Mouse (Mus musculus): Measurements from ENCODE around the gene Adamts2. TPM values are rescaled to one million over a fixed set of nuclear protein-coding genes. Genes with fewer than 3 reads are reported as not detected.
A peak's percentile ranks its signal among the peaks of the same experiment; 100 is the strongest.

Adamts2 gene
- 10 to 100 TPM; 17.4 to 17.8 TPM for total RNA-seq (2021)
- long read RNA-seq, experiment 1, full-length matches to known transcripts: 12 of 17 reads
- long read RNA-seq, experiment 1, partial matches to known transcripts: 3 of 17 reads
- long read RNA-seq, experiment 1, other reads (novel, unspliced or antisense): 2 of 17 reads
- long read RNA-seq, experiment 2, full-length matches to known transcripts: 29 of 48 reads
- long read RNA-seq, experiment 2, partial matches to known transcripts: 14 of 48 reads
- long read RNA-seq, experiment 2, other reads (novel, unspliced or antisense): 5 of 48 reads

- DNase-seq (ENCODE audit: low spot score in 2 of 2): peak in 1 of 2 experiments; percentile 23
Measured at GRCm38 (mm10) chr11:50601641-50602355, at the start of gene Adamts2. Adamts2 (plus strand) TSS chr11:50602084.

- DNase-seq (ENCODE audit: low spot score in 2 of 2): no peak
Measured at GRCm38 (mm10) chr11:50557064-50557463, 44.8 kb upstream of the Adamts2 start.

GRCm38 (mm10) chr11:50559108-50559507 is 42.8 kb upstream of the Adamts2 start:
- no peak for DNase-seq (ENCODE audit: low spot score in 2 of 2)

GRCm38 (mm10) chr11:50565466-50566211 is 36.2 kb upstream of the Adamts2 start:
- DNase-seq (ENCODE audit: low spot score in 2 of 2): no peak

DNA sequence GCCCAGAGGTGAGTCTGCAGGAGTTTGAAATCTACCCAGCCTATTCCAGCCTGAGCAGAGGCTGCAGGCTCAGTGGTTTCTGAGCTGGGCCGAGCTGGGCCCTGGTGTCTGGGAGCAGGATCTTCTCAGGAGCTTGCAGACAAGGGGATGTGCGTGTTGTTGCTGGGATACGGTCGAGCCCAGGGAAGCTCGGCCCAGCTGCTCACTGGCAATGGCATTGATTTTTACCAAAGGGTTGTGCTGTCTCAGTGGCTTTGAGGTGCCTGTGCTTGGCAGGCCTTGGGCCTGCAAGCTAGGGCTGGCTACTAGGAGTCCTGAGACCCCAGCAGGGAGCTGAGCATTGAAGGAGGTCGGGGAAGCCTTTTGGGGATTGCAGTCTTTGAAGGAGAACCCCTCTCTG is 30.4 kb upstream of the Adamts2 start:
- DNase-seq (ENCODE audit: low spot score in 2 of 2): no peak

DNA sequence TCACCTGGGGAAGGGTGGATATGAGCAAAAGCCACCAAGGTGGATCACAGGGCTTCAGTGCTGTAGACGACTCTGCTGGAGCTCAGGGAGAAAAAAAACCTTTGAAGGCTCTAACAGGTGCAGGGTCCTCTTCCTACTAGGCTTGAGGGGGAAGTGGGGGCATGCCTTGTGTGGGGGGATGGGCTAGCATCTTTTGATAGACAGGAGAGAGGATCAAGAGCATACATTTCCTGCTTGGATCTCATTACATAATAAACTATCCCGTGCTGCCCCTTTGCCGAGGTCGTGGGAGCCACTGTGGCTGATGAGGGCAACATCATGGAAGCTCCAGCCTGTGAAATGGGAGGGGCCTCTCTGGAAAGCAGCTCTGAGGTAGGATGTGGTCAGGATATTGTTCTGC is 25.4 kb upstream of the Adamts2 start:
- DNase-seq (ENCODE audit: low spot score in 2 of 2): no peak

DNA sequence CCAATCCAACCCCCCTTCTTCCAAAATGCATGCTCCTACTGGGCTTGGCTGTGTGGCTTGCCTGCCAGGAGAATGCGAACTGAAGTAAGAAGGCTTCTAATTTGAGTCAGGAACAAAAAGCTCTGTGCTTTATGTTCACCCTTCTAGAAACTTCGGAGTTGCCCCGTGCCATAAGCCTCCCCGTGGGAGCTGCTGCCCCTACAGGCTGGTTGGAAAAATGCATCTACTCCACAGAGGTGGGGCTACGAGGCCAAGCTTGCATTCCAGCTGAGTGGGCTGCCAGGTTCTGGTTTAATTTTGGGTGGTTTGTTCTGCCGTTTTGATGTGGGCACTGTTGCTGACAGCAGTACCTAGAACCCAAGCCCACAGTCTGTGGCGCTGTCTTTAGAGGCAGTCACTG is 14.9 kb upstream of the Adamts2 start:
- no peak for DNase-seq (ENCODE audit: low spot score in 2 of 2)

- DNase-seq (ENCODE audit: low spot score in 2 of 2): peak in 1 of 2 experiments; percentile 12
Measured at GRCm38 (mm10) chr11:50587787-50588186, 14.1 kb upstream of the Adamts2 start.

DNA sequence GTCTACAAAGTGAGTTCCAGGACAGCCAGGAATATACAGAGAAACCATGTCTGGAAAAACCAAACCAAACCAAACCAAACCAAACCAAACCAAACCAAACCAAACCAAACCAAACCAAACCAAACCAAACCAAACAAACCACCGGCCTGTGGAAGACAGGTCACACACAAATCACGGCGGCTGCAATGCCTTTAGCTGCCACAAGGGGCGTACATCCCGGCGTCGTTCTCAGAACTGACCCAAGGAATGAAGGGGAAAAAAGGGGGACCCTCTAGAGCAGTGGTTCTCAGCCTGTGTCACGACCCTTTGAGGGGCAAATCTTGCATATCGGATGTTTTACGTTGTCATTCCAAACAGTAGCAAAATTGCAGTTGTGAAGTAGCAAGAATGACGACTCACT is 12.8 kb upstream of the Adamts2 start:
- DNase-seq (ENCODE audit: low spot score in 2 of 2): no peak

- DNase-seq (ENCODE audit: low spot score in 2 of 2): no peak
Measured at GRCm38 (mm10) chr11:50591053-50591452, 10.8 kb upstream of the Adamts2 start.

GRCm38 (mm10) chr11:50592892-50593553 is 8.9 kb upstream of the Adamts2 start:
- DNase-seq (ENCODE audit: low spot score in 2 of 2): no peak

DNA sequence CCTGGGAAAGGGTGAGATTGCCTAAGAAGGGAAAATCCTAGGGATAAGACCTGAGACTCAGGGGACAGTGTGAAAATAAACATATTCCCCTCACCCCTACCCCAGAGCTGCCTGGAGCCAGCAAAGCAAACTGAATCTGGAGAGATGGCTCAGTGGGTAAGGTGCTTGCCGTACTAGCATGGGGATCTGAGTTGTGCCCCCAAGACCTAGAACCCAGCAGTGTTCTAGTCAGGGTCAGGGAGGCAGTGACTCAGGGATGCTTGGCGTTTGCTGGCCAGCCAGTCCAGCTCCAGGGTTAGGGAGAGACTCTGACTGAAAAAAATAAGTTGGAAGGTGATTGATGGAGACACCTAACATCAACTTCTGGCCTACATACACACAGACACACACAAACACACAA is 5.3 kb upstream of the Adamts2 start:
- no peak for DNase-seq (ENCODE audit: low spot score in 2 of 2)

DNA sequence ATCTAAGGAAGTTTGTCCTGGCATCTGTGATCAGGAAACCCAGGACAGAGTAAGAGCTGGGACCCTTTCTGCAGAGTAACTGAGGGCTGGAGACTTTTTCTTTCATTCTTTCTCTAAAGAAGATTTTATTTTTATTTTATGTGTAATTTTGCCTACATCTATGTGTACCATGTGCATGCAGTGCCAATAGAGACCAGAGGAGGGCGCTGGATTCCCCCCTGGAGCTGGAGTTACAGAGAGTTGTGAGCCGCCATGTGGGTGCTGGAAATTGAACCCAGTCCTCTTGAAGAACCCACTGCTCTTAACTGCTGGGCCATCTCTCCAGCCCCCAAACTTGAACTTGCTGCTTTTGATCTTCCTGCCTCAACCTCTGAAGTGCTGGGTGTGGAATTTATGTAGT is 2.7 kb upstream of the Adamts2 start:
- no peak for DNase-seq (ENCODE audit: low spot score in 2 of 2)

DNA sequence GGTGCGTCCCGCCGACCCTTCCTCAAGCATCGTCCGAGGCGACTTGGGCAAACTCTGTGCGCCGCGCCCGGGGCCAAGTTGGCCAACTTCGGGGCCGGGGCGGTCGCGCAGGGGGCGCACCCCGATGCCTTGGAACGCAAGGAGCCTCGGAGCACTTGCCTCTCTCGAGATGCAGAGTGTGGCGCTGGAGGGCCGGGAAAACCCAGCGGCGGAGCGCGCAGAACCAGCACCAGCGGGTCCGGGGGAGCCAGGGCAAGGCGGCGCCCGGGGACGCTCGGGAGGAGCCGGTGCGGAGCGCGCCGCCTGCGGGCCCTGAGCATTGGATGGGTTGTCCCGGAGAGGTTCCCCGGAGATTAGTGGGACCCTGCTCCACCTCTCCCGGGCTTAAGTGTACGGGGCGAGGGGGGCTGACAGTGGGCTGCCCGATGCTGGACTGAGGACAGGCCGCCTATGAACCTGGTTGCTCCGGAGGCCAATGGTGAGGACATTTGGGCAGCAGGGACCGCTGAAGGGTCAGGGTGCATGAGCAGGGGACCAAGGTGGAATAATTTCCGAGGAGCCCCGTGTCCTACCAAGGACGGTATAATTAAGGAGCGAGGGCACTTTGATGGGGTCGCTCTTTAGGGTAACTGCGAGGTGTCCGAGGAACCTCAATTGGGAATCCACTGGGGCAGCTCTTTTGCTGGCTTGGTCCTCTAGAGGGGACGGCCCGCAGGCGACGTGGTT is 635 bp downstream of the Adamts2 start:
- DNase-seq (ENCODE audit: low spot score in 2 of 2): no peak

GRCm38 (mm10) chr11:50603082-50603910 is 1.4 kb downstream of the Adamts2 start:
- DNase-seq (ENCODE audit: low spot score in 2 of 2): no peak

GRCm38 (mm10) chr11:50604371-50604770 is 2.5 kb downstream of the Adamts2 start:
- no peak for DNase-seq (ENCODE audit: low spot score in 2 of 2)

DNA sequence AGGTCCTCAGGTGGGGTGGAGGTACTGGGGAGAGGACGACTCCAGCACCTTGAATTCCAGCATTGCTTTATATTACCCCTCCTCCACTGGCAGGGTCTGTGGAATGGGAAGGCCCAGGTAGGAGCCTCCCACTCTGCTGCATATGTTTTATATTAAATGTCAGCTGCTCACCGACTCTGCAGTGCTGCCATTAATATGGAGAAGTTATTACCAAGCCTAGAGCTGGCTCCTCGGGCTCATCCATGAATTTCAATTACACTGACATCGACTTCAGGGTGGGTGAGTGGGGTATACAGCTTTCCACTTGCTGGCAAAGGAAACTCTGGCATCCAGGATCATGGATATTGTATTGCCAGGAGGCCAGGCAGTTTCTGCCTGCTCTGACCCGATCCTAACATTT is 9.3 kb downstream of the Adamts2 start:
- no peak for DNase-seq (ENCODE audit: low spot score in 2 of 2)

DNA sequence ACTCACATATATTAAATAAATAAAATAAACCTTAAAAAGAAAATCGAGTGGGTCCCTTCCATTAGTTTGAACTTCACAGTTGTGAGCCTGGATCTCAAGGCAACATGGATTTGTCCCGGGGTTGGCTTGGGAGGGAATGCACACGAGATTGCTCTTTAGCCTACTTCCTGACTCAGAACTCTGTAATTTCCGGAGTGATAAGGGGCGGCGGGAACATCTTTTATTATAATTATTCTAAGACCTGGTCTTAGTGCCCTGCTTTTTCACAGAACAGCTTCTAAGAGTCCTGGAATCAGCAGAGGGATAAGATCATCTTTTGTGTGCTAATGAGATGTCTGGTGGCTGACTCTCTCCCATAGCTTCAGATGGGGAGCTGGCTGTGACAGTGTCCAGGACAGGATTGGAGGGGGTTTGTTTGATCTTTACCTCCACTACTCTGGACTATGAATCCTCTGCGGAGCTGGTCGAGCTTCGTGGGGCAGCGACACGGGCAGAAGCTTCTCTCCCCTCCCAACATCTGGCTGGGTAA is 15.2 kb downstream of the Adamts2 start:
- no peak for DNase-seq (ENCODE audit: low spot score in 2 of 2)

DNA sequence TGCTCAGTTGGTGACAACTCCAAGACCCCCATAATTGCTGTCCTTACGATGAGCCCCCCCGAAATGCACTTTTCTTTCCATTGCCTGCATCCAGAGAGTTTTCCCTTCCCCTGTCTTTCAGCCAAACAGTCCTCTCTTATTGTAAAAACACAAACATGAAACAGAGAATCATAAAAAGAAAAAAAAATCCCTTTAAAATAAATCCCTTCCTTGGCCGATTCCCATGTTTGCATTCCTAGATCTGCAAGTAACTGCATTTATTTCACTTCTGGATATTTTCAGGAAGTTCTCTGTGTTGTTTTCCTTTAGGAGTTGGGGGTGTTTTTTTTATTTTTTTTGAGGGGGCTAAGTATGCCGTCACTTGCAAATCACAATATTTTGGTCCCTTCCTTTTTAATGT is 19.0 kb downstream of the Adamts2 start:
- DNase-seq (ENCODE audit: low spot score in 2 of 2): no peak

DNA sequence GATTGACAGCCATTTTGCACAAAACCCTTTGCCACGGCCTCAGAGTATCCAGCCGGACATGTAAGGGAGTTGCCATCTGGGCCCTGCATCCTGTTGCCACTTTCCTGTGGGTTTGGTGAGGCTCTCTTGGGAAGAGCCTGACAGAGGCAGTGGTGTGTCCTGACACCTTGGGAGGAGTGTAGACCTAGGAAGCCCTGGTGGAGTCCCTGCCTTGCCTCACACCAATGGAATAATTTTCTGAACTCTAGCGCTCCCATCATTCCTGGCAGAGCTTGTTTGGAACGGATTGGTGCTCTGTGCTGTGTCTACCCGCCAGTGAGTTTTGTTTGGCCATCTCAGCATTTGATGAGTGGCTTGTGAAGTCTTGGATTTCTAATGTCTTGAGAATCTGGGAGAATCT is 19.5 kb downstream of the Adamts2 start:
- no peak for DNase-seq (ENCODE audit: low spot score in 2 of 2)

Measured in adrenal gland, postnatal 4 days (tissue).